16 mouse cellular contexts compared by ENCODE assay signal in the genomic region with DNA sequence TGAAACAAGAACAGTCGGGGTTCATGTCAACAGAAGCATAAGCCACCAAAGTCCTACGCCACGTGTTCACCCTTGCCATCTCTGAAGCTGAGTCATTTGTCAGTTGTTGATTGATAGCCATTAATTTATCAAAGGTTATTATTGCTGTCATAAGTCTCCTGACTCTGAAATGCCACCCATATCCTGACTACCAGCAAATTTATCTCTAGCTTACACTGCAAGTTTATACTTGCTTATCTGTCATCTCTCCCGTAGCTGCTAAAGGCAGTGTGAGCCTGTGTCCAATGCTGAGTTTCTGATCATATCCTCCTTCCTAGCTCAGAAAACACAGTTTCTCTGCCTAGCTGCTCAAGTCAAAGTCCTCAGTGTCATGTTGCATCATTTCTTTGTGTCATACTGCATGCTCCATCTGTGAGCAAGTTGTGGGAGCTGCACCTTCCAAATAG. TPM values are rescaled to one million over a fixed set of nuclear protein-coding genes. Genes with fewer than 3 reads are reported as not detected.
A peak's percentile ranks its signal among the peaks of the same experiment; 100 is the strongest.
DNase-seq lines count a peak whose midpoint lies in the region; ATAC-seq and TF ChIP-seq lines count a peak whose summit lies in the region.
"Had no signal": no experiment of that assay in that cellular context is flagged by ENCODE, and none has a peak within 500 bp of the region (broad histone marks: within the 10 kb centered on the region; RNA-seq: fewer than 3 reads in every experiment).

No protein-coding gene starts in this region.

- H3K4me1 ChIP-seq in liver, embryonic 14.5 days (replicated peaks; ENCODE audit: control insufficient read depth in 2 of 2, insufficient read depth in 2 of 2, low read length in 1 of 2), result peaks cover 57 to 62% of the 10 kb centered on the region in 2 experiments
- H3K4me1 ChIP-seq in stomach, postnatal 0 days (replicated peaks; ENCODE audit: control insufficient read depth, insufficient read depth), result no peaks in the 10 kb centered on the region
- H3K4me1 ChIP-seq: embryonic facial prominence, embryonic 13.5 days; limb, embryonic 15.5 days had no signal

- H3K9me3 ChIP-seq in liver, embryonic 14.5 days (ENCODE audit: control insufficient read depth, low read length), result no peaks in the 10 kb centered on the region
- no peaks in the 10 kb centered on the region for H3K9me3 ChIP-seq in stomach, postnatal 0 days (ENCODE audit: control insufficient read depth, low read length)
- H3K9me3 ChIP-seq: embryonic facial prominence, embryonic 13.5 days; limb, embryonic 15.5 days had no signal

- H3K9ac ChIP-seq in liver, embryonic 14.5 days (replicated peaks), result peak overlapping the region; percentile 19
- no peak overlapping the region for H3K9ac ChIP-seq in stomach, postnatal 0 days (ENCODE audit: low read length)
- H3K9ac ChIP-seq: embryonic facial prominence, embryonic 13.5 days; limb, embryonic 15.5 days had no signal

- peak overlapping the region; percentile 50 for H3K4me2 ChIP-seq in liver, embryonic 14.5 days (ENCODE audit: low read depth)
- no peak overlapping the region for H3K4me2 ChIP-seq in stomach, postnatal 0 days (replicated peaks; ENCODE audit: low read depth)
- H3K4me2 ChIP-seq: embryonic facial prominence, embryonic 13.5 days; limb, embryonic 15.5 days had no signal

- H3K4me3 ChIP-seq in liver, embryonic 14.5 days (ENCODE audit: insufficient read depth in 1 of 2, low read depth in 2 of 2, low read length in 2 of 2), result peak overlapping the region in 1 of 2 experiments; percentile 8; a peak in 1 of 4 replicates
- H3K4me3 ChIP-seq in stomach, postnatal 0 days (ENCODE audit: low read depth, low read length), result no peak overlapping the region
- H3K4me3 ChIP-seq: embryonic facial prominence, embryonic 13.5 days; heart, adult 2 months; limb, embryonic 15.5 days had no signal

- H3K27ac ChIP-seq in liver, embryonic 14.5 days, result peak overlapping the region; percentile 90
- H3K27ac ChIP-seq in stomach, postnatal 0 days (replicated peaks), result no peak overlapping the region
- H3K27ac ChIP-seq: embryonic facial prominence, embryonic 13.5 days; heart, adult 2 months; limb, embryonic 15.5 days had no signal

- WGBS in liver, embryonic 14.5 days (ENCODE audit: insufficient replicate concordance), result 10% methylated on average over 4 of the region's 4 CpGs
- 58% methylated on average over 4 of the region's 4 CpGs for WGBS in stomach, postnatal 0 days

- TF ChIP-seq EP300 in liver, embryonic 14.5 days (IDR thresholded peaks at IDR 0.05; ENCODE audit: low read depth), result peak; percentile 92
- TF ChIP-seq EP300 in stomach, postnatal 0 days (optimal IDR thresholded peaks at IDR 0.05), result no peak

- peaks cover 13% of the 10 kb centered on the region for H3K36me3 ChIP-seq in liver, embryonic 14.5 days (replicated peaks; ENCODE audit: control insufficient read depth, insufficient read depth, low read depth)
- H3K36me3 ChIP-seq in stomach, postnatal 0 days (ENCODE audit: control insufficient read depth, insufficient read depth, low read length), result no peaks in the 10 kb centered on the region

- peak; percentile 23 for DNase-seq in adrenal gland, adult 2 months
- no peak for DNase-seq in adrenal gland, postnatal 4 days (ENCODE audit: low spot score in 2 of 2)
- DNase-seq in liver, embryonic 14.5 days (ENCODE audit: low read depth in 3 of 3, low spot score in 3 of 3), result peak; percentile 68 to 72 (median 71)
- DNase-seq in stomach, postnatal 0 days (ENCODE audit: low spot score), result no peak
- DNase-seq in lung, postnatal 14 days, result no peak
- DNase-seq in heart, postnatal 4 days, result no peak
- DNase-seq in yolk sac, embryonic 10.5 days (ENCODE audit: low spot score), result no peak
- DNase-seq: cerebellum, postnatal 14 days; heart, adult 2 months; heart, postnatal 14 days; kidney, postnatal 36 days; right cerebral cortex, postnatal 14 days; thymus, postnatal 4 days had no signal

- ATAC-seq in erythroid progenitor cell, adult 5-6 weeks (replicated peaks; ENCODE audit: low FRiP score, poor library complexity, severe bottlenecking), result peak; percentile 82
- ATAC-seq in liver, embryonic 14.5 days (ENCODE audit: insufficient read depth), result peak; percentile 88
- ATAC-seq in stomach, postnatal 0 days (ENCODE audit: low FRiP score, low TSS enrichment), result peak; percentile 74

- H3K27me3 ChIP-seq in liver, embryonic 14.5 days (ENCODE audit: control insufficient read depth, insufficient read depth, low read length), result no peaks in the 10 kb centered on the region
- H3K27me3 ChIP-seq in stomach, postnatal 0 days (ENCODE audit: control insufficient read depth, insufficient read depth, low read length), result no peaks in the 10 kb centered on the region
- H3K27me3 ChIP-seq: embryonic facial prominence, embryonic 13.5 days; limb, embryonic 15.5 days had no signal

- TF ChIP-seq CTCF in liver, embryonic 14.5 days (IDR thresholded peaks at IDR 0.05; ENCODE audit: low read depth), result no peak
- no peak for TF ChIP-seq CTCF in stomach, postnatal 0 days (IDR thresholded peaks at IDR 0.05; ENCODE audit: low read depth)

RNA-seq across cellular contexts. Expression of gene Gusb, which starts 28.0 kb away (rescaled TPM):
- 10 to 100 TPM; 42.6 to 57.1 TPM for total RNA-seq in adrenal gland, adult 2 months (2021)
- polyA plus RNA-seq in adrenal gland, adult 2 months (2012; rRNA removed), result 35.4 and 41.9 TPM in 2 replicates
- 10 to 100 TPM; 61.0 to 61.5 TPM for total RNA-seq in adrenal gland, postnatal 4 days (2021)
- total RNA-seq in erythroid progenitor cell, adult 5-6 weeks (2015; ENCODE audit: low replicate concordance), result 24.9 and 27.2 TPM in 2 replicates
- 5.4 and 15.1 TPM in 2 replicates for total RNA-seq in erythroid progenitor cell, adult 5-6 weeks (2017; ENCODE audit: low replicate concordance)
- 15.5 and 18.7 TPM in 2 replicates for polyA plus RNA-seq in liver, embryonic 14.5 days (2012; rRNA removed)
- polyA plus RNA-seq in liver, embryonic 14.5 days (2014; fragmentation: Nextera tagmentation; extraction: Ambion mirVana), result 37.7 and 37.9 TPM in 2 replicates
- polyA plus RNA-seq in stomach, postnatal 0 days (2015; fragmentation: Nextera tagmentation; extraction: Ambion mirVana), result 32.0 and 33.9 TPM in 2 replicates
- total RNA-seq in heart, postnatal 4 days (2021), result 10 to 100 TPM; 26.6 to 26.8 TPM

RNA-seq across cellular contexts. Expression of gene Vkorc1l1, which starts 33.1 kb away (rescaled TPM):
- total RNA-seq in adrenal gland, adult 2 months (2021), result 10 to 100 TPM; 23.0 to 33.8 TPM
- polyA plus RNA-seq in adrenal gland, adult 2 months (2012; rRNA removed), result 9.8 and 10.4 TPM in 2 replicates
- total RNA-seq in adrenal gland, postnatal 4 days (2021), result 10 to 100 TPM; 28.0 to 31.6 TPM
- 54.4 and 69.6 TPM in 2 replicates for total RNA-seq in erythroid progenitor cell, adult 5-6 weeks (2015; ENCODE audit: low replicate concordance)
- total RNA-seq in erythroid progenitor cell, adult 5-6 weeks (2017; ENCODE audit: low replicate concordance), result 37.9 and 60.2 TPM in 2 replicates
- 16.5 and 16.6 TPM in 2 replicates for polyA plus RNA-seq in liver, embryonic 14.5 days (2012; rRNA removed)
- 16.2 and 17.5 TPM in 2 replicates for polyA plus RNA-seq in liver, embryonic 14.5 days (2014; fragmentation: Nextera tagmentation; extraction: Ambion mirVana)
- polyA plus RNA-seq in stomach, postnatal 0 days (2015; fragmentation: Nextera tagmentation; extraction: Ambion mirVana), result 24.1 TPM in 2 replicates
- 10 to 100 TPM; 22.6 TPM for total RNA-seq in heart, postnatal 4 days (2021)

RNA-seq across cellular contexts. Expression of gene Asl, which starts 54.2 kb away (rescaled TPM):
- total RNA-seq in adrenal gland, adult 2 months (2021), result 100 to 1,000 TPM in 1 of 2 experiments, 10 to 100 TPM in 1; 92.5 to 106 TPM
- 74.2 and 115 TPM in 2 replicates for polyA plus RNA-seq in adrenal gland, adult 2 months (2012; rRNA removed)
- total RNA-seq in adrenal gland, postnatal 4 days (2021), result 100 to 1,000 TPM; 149 to 165 TPM
- total RNA-seq in erythroid progenitor cell, adult 5-6 weeks (2015; ENCODE audit: low replicate concordance), result 8.6 and 10.9 TPM in 2 replicates
- 1.8 TPM in 1 of 2 replicates, not detected in the other for total RNA-seq in erythroid progenitor cell, adult 5-6 weeks (2017; ENCODE audit: low replicate concordance)
- 26.1 and 30.4 TPM in 2 replicates for polyA plus RNA-seq in liver, embryonic 14.5 days (2012; rRNA removed)
- polyA plus RNA-seq in liver, embryonic 14.5 days (2014; fragmentation: Nextera tagmentation; extraction: Ambion mirVana), result 39.8 and 47.3 TPM in 2 replicates
- polyA plus RNA-seq in stomach, postnatal 0 days (2015; fragmentation: Nextera tagmentation; extraction: Ambion mirVana), result 27.3 and 36.1 TPM in 2 replicates
- total RNA-seq in heart, postnatal 4 days (2021), result 10 to 100 TPM; 15.1 to 17.6 TPM

RNA-seq across cellular contexts. Expression of gene Crcp, which starts 54.2 kb away (rescaled TPM):
- total RNA-seq in adrenal gland, adult 2 months (2021), result 10 to 100 TPM; 33.6 to 43.0 TPM
- 6.6 and 10.2 TPM in 2 replicates for polyA plus RNA-seq in adrenal gland, adult 2 months (2012; rRNA removed)
- total RNA-seq in adrenal gland, postnatal 4 days (2021), result 10 to 100 TPM; 38.9 to 41.3 TPM
- 15.1 and 31.4 TPM in 2 replicates for total RNA-seq in erythroid progenitor cell, adult 5-6 weeks (2015; ENCODE audit: low replicate concordance)
- total RNA-seq in erythroid progenitor cell, adult 5-6 weeks (2017; ENCODE audit: low replicate concordance), result 17.2 and 18.1 TPM in 2 replicates
- 8.6 and 15.8 TPM in 2 replicates for polyA plus RNA-seq in liver, embryonic 14.5 days (2012; rRNA removed)
- polyA plus RNA-seq in liver, embryonic 14.5 days (2014; fragmentation: Nextera tagmentation; extraction: Ambion mirVana), result 14.7 and 16.1 TPM in 2 replicates
- 26.0 and 26.4 TPM in 2 replicates for polyA plus RNA-seq in stomach, postnatal 0 days (2015; fragmentation: Nextera tagmentation; extraction: Ambion mirVana)
- 10 to 100 TPM; 14.8 to 15.7 TPM for total RNA-seq in heart, postnatal 4 days (2021)

Comparison
In these comparisons a context has a peak if more than half of its experiments do, and no peak if none do; other contexts are left out.
1. DNase-seq: peak in adrenal gland, adult 2 months (single experiment) and liver, embryonic 14.5 days (3 of 3); none in adrenal gland, postnatal 4 days (0 of 2), stomach, postnatal 0 days (single experiment), lung, postnatal 14 days (single experiment), heart, postnatal 4 days (single experiment) and yolk sac, embryonic 10.5 days (single experiment).
2. RNA of gene Asl, which starts 54.2 kb away (total RNA-seq): 149 to 165 TPM in adrenal gland, postnatal 4 days and 92.5 to 106 TPM in adrenal gland, adult 2 months; 15.1 to 17.6 TPM in heart, postnatal 4 days and 1.8 to 10.9 TPM in erythroid progenitor cell, adult 5-6 weeks; every median in the first group is over 4 times any median in the second.
3. Peak in every context shown above with its lines, with median percentiles within 50 percentile points of each other: ATAC-seq.